Mouse (Mus musculus) neural tube, postnatal 0 days (tissue): ENCODE results near the gene Gm21962. TPM values are rescaled to one million over a fixed set of nuclear protein-coding genes. Genes with fewer than 3 reads are reported as not detected.

Experiments used
- microRNA-seq: library from miRNA; unstranded; fragments of <30 nt; microRNA quantifications from one replicate; pipeline ENCODE4, GENCODE M21; 2016
- polyA plus RNA-seq: library from polyadenylated mRNA; unstranded; fragments of >200 nt; fragmentation: Nextera tagmentation; extraction: Ambion mirVana; gene quantifications from 2 replicates; pipeline ENCODE4 v1.2.1, GENCODE M21; 2015

Gm21962 gene
- not detected in 2 replicates for polyA plus RNA-seq

GRCm38 (mm10) chr3:137671224-137671623, at the start of gene Gm21962:
TSS of gene Gm21962 (plus strand) at chr3:137671524.

Small RNA genes lying within 50 kb of the gene (microRNA-seq; reads per million reads assigned to microRNA genes)
- gene Gm22468, result not detected

Other genes starting within 250 kb of the Gm21962 start
- gene Ddit4l, start 49.9 kb upstream of the Gm21962 start, polyA plus RNA-seq, result 21.3 and 26.1 TPM in 2 replicates
- 611 and 688 TPM in 2 replicates for gene H2afz, start 193.0 kb downstream of the Gm21962 start, polyA plus RNA-seq
- 21.7 and 22.1 TPM in 2 replicates for gene Dnajb14, start 196.2 kb downstream of the Gm21962 start, polyA plus RNA-seq
- 135 and 141 TPM in 2 replicates for gene Lamtor3, start 247.0 kb downstream of the Gm21962 start, polyA plus RNA-seq